Mouse (Mus musculus): ENCODE results near the gene Rnf44. TPM values are rescaled to one million over a fixed set of nuclear protein-coding genes. Genes with fewer than 3 reads are reported as not detected.

Gene Rnf44
- total and polyA plus RNA-seq, 3 experiments: 51.6 to 94.5 (median 54.6) TPM

DNA sequence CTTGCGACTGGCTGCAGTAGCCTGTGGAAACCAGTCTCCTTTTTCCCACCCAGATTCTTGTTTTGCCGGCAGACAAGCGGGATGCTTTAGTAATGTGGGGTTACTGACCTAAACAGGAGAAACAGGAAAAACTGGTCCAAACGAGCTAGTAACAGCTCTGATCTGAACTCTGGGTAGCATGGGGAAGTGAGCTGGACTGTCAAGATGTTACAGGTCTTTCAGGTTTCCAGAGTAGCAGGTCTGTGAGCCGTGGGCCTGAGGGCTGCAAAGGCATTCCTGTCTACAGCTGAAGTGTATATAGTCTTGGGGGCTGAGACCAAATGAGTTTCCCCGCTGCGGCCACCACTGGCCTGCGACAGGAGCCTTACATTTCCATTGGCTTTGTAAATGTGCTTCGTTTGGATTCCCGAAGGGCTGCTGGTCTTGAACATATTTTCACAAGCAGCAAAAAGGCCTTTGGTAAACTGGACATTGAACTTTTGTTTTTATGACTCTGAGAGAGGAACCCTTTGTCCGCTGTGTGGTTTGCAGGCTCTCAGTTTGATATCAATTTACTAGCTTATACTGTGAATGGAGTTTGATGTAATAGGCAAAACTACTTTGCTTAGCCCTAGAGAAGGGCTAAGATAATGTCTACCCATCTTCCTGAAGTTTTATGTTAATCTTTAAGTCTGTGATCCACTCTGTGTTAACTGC, 17.7 kb downstream of the Rnf44 start:
- no peak for DNase-seq
- WGBS: 67% methylated on average over 11 of the region's 11 CpGs
- no peak overlapping the region for H3K4me3 ChIP-seq

DNA sequence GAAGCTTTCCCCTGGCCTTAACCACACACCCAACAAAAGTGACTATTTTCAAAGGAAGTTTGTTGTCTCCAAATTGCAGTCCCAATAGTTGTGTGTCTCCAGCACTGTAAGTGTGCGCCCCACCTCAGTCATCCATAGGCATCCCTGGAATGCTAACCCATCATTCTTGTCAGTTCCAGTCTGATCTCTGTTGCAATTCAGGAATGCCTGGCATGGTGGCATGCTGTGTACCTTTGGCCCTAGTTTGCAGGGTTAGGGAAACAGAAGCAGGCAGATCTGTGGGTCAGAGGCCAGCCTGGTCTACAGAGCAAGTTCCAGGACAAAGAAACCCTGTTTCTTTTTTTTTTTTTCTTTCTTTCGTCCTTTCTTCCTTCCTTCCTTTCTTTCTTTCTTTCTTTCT, 23.2 kb downstream of the Rnf44 start:
- 66% methylated on average over 2 of the region's 2 CpGs for WGBS
- Histone ChIP-seq H3K4me3 (no peak overlapping the region), H3K27ac (no peak overlapping the region), H3K4me1 (ENCODE audit: control insufficient read depth, insufficient read depth, low read length) (no peaks in the 10 kb centered on the region), H3K9ac (ENCODE audit: low read depth, low read length) (no peak overlapping the region), H3K27me3 (ENCODE audit: control insufficient read depth, insufficient read depth, low read length) (no peaks in the 10 kb centered on the region), H3K36me3 (ENCODE audit: control insufficient read depth, insufficient read depth, low read length) (no peaks in the 10 kb centered on the region), H3K79me2 (replicated peaks; ENCODE audit: control insufficient read depth, insufficient read depth, low read length) (no peaks in the 10 kb centered on the region)
- intact Hi-C loops (cut with DNase I): no loop called here
- DNase-seq: no peak
- TF ChIP-seq POLR2A (IDR thresholded peaks at IDR 0.05; ENCODE audit: insufficient read depth, low read depth, low read length): no peak
- no peak for TF ChIP-seq CTCF (IDR thresholded peaks at IDR 0.05)
- no peak for TF ChIP-seq EP300 (IDR thresholded peaks at IDR 0.05; ENCODE audit: insufficient read depth, low read depth, low read length)

More for the DNA sequence above, 17.7 kb downstream of the Rnf44 start:
- no peaks in the 10 kb centered on the region for H3K27me3 ChIP-seq (ENCODE audit: control insufficient read depth, insufficient read depth, low read length)
- intact Hi-C loops (cut with DNase I): no loop called here
- no peaks in the 10 kb centered on the region for H3K4me1 ChIP-seq (ENCODE audit: control insufficient read depth, insufficient read depth, low read length)
- no peak overlapping the region for H3K27ac ChIP-seq
- no peak for TF ChIP-seq EP300 (IDR thresholded peaks at IDR 0.05; ENCODE audit: insufficient read depth, low read depth, low read length)
- TF ChIP-seq POLR2A (IDR thresholded peaks at IDR 0.05; ENCODE audit: insufficient read depth, low read depth, low read length): no peak
- no peak for TF ChIP-seq CTCF (IDR thresholded peaks at IDR 0.05)
- H3K9ac ChIP-seq (ENCODE audit: low read depth, low read length): no peak overlapping the region
- no peaks in the 10 kb centered on the region for H3K79me2 ChIP-seq (replicated peaks; ENCODE audit: control insufficient read depth, insufficient read depth, low read length)
- H3K36me3 ChIP-seq (ENCODE audit: control insufficient read depth, insufficient read depth, low read length): no peaks in the 10 kb centered on the region

DNA sequence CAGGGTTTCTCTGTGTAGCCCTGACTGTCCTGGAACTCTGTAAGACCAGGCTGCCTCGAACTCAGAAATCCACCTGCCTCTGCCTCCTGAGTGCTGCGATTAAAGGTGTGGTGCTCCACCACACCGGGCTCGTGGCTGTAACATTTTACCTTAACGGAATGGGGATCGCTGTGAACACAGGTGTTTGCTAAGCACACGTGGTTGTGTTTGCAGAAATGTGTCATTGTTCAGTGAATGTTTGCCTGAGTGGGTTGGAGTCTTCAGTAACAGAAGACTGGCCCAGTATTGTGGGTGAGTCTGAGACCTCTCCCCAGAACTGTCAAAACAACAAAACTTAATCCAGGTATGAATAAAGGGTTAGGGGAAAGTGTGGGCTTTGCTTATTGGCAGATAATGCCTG, 28.6 kb downstream of the Rnf44 start:
- no peaks in the 10 kb centered on the region for H3K27me3 ChIP-seq (ENCODE audit: control insufficient read depth, insufficient read depth, low read length)
- 98% methylated on average over 7 of the region's 7 CpGs for WGBS
- no peaks in the 10 kb centered on the region for H3K4me1 ChIP-seq (ENCODE audit: control insufficient read depth, insufficient read depth, low read length)
- no peaks in the 10 kb centered on the region for H3K36me3 ChIP-seq (ENCODE audit: control insufficient read depth, insufficient read depth, low read length)
- H3K4me3 ChIP-seq: no peak overlapping the region
- TF ChIP-seq CTCF (IDR thresholded peaks at IDR 0.05): no peak
- no peak for TF ChIP-seq POLR2A (IDR thresholded peaks at IDR 0.05; ENCODE audit: insufficient read depth, low read depth, low read length)
- TF ChIP-seq EP300 (IDR thresholded peaks at IDR 0.05; ENCODE audit: insufficient read depth, low read depth, low read length): no peak
- DNase-seq: no peak
- no peaks in the 10 kb centered on the region for H3K79me2 ChIP-seq (replicated peaks; ENCODE audit: control insufficient read depth, insufficient read depth, low read length)
- H3K27ac ChIP-seq: no peak overlapping the region
- no peak overlapping the region for H3K9ac ChIP-seq (ENCODE audit: low read depth, low read length)
- intact Hi-C loops (cut with DNase I): no loop called here

DNA sequence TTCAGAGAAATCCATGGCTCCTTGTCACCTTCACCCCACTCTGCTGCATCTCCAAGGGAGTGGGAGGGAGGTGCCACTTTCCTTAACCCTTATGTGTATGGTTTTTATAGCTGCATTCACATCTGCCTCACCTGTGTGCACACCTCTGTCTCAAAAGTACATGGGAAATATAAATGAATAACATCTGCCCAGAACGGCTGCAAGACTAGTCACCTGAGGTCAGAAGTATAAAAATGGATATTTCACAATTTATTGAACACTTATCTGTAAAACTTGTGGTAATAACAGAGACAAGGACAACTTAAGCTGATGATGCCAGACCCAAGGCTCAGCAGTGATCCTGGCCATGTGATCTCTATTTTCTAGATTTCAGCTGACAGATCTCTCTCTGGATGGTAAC, 29.2 kb downstream of the Rnf44 start:
- 95% methylated on average over 1 of the region's 1 CpGs for WGBS
- TF ChIP-seq CTCF (IDR thresholded peaks at IDR 0.05) (no peak), EP300 (IDR thresholded peaks at IDR 0.05; ENCODE audit: insufficient read depth, low read depth, low read length) (no peak), POLR2A (IDR thresholded peaks at IDR 0.05; ENCODE audit: insufficient read depth, low read depth, low read length) (no peak)
- Histone ChIP-seq H3K27ac (no peak overlapping the region), H3K27me3 (ENCODE audit: control insufficient read depth, insufficient read depth, low read length) (no peaks in the 10 kb centered on the region), H3K4me3 (no peak overlapping the region), H3K79me2 (replicated peaks; ENCODE audit: control insufficient read depth, insufficient read depth, low read length) (no peaks in the 10 kb centered on the region), H3K9ac (ENCODE audit: low read depth, low read length) (no peak overlapping the region), H3K36me3 (ENCODE audit: control insufficient read depth, insufficient read depth, low read length) (no peaks in the 10 kb centered on the region), H3K4me1 (ENCODE audit: control insufficient read depth, insufficient read depth, low read length) (no peaks in the 10 kb centered on the region)
- DNase-seq: no peak
- intact Hi-C loops (cut with DNase I): no loop called here

DNA sequence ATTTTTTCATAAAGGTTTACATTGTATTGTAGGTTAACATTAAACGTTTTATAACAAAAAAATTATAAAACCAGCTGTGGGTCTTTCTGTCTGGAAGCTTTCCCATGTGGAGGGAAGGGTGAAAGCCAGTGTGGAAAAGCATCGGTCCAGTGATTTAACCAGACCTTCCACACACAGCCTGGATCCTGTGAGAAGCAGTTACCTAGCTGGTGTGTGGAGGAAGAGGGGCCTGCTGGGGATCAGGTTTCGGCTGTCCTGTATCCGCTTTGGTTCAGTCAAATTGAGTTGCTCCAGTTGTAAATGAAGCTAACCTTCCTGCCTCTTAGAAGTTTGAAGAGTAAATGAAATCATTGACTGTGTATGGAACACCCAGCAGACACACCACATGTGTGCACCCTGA, 29.7 kb downstream of the Rnf44 start:
- H3K4me1 ChIP-seq (ENCODE audit: control insufficient read depth, insufficient read depth, low read length): no peaks in the 10 kb centered on the region
- no peak overlapping the region for H3K4me3 ChIP-seq
- intact Hi-C loops (cut with DNase I): no loop called here
- TF ChIP-seq CTCF (IDR thresholded peaks at IDR 0.05): no peak
- no peak for TF ChIP-seq POLR2A (IDR thresholded peaks at IDR 0.05; ENCODE audit: insufficient read depth, low read depth, low read length)
- no peak for TF ChIP-seq EP300 (IDR thresholded peaks at IDR 0.05; ENCODE audit: insufficient read depth, low read depth, low read length)
- 85% methylated on average over 4 of the region's 4 CpGs for WGBS
- no peaks in the 10 kb centered on the region for H3K79me2 ChIP-seq (replicated peaks; ENCODE audit: control insufficient read depth, insufficient read depth, low read length)
- H3K9ac ChIP-seq (ENCODE audit: low read depth, low read length): no peak overlapping the region
- DNase-seq: no peak
- no peaks in the 10 kb centered on the region for H3K36me3 ChIP-seq (ENCODE audit: control insufficient read depth, insufficient read depth, low read length)
- H3K27ac ChIP-seq: no peak overlapping the region
- no peaks in the 10 kb centered on the region for H3K27me3 ChIP-seq (ENCODE audit: control insufficient read depth, insufficient read depth, low read length)

DNA sequence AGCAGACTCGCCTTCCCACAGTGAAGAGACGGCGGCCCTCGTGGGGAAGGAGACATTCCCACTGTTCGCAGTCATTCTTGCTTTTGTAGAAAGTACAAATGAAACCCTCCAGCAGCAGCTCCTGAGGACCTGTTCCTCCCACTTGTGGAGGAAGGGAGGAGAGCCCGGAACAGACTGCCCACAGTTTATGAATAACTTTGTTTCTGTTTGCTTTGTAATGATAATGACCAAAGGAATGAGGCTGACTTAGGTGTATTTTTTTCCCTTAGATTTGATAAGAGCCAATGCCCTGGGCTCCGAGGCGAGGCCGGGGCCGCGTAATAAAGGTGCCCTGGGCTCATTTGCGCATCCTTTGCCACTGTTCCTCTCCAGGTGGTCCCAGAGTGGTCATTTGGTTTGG, 32.3 kb downstream of the Rnf44 start:
- no peaks in the 10 kb centered on the region for H3K27me3 ChIP-seq (ENCODE audit: control insufficient read depth, insufficient read depth, low read length)
- H3K9ac ChIP-seq (ENCODE audit: low read depth, low read length): no peak overlapping the region
- H3K4me1 ChIP-seq (ENCODE audit: control insufficient read depth, insufficient read depth, low read length): no peaks in the 10 kb centered on the region
- DNase-seq: no peak
- no peak for TF ChIP-seq CTCF (IDR thresholded peaks at IDR 0.05)
- TF ChIP-seq POLR2A (IDR thresholded peaks at IDR 0.05; ENCODE audit: insufficient read depth, low read depth, low read length): no peak
- TF ChIP-seq EP300 (IDR thresholded peaks at IDR 0.05; ENCODE audit: insufficient read depth, low read depth, low read length): no peak
- no peaks in the 10 kb centered on the region for H3K79me2 ChIP-seq (replicated peaks; ENCODE audit: control insufficient read depth, insufficient read depth, low read length)
- no peak overlapping the region for H3K27ac ChIP-seq
- intact Hi-C loops (cut with DNase I): no loop called here
- no peaks in the 10 kb centered on the region for H3K36me3 ChIP-seq (ENCODE audit: control insufficient read depth, insufficient read depth, low read length)
- H3K4me3 ChIP-seq: no peak overlapping the region
- 88% methylated on average over 12 of the region's 12 CpGs for WGBS

All from heart, adult 2 months (tissue).